Mouse (Mus musculus): ENCODE measurements around the gene Ncbp3. TPM values are rescaled to one million over a fixed set of nuclear protein-coding genes. Genes with fewer than 3 reads are reported as not detected.

Ncbp3 gene
- total RNA-seq (2012; rRNA removed) (12.1 and 13.0 TPM in 2 replicates), total RNA-seq (2014; rRNA removed) (11.9 and 12.1 TPM in 2 replicates), polyA plus RNA-seq (2012; ENCODE audit: insufficient read length, low read depth) (13.9 and 15.0 TPM in 2 replicates)

DNA sequence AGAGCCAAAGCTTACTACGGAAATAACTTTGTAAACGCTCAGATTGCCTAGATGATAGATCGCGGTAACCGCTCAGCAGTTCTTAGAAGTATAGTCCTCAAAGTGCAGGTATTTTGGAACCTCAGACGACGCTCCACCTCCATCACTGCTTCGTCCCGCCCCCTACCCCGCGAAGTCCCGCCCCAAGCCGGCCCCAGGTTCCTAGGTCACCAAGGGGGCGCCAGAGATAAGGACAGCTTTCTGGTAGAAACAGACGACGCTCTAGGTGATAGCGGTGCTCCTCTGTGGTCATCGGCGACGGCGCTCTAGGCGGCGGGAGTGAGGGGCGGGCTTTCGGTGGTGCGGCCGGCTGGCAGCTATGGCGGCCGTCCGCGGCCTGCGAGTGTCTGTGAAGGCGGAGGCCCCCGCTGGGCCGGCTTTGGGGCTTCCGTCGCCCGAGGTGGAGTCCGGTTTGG is at the start of gene Ncbp3:
Gene Ncbp3 (plus strand): TSS at position 242 of the 455 bp plus-strand sequence.
- Histone ChIP-seq H3K9ac (ENCODE audit: insufficient read depth, low read depth) (peak within 1 kb of the TSS; percentile 97), H3K4me3 (replicated peaks in 1 of 3; ENCODE audit: low read depth in 2 of 3, low read length in 2 of 3, poor library complexity in 1 of 3) (peak within 1 kb of the TSS; percentile 65 to 86 (median 84)), H3K79me2 (replicated peaks; ENCODE audit: control insufficient read depth, extremely low read depth, insufficient read depth, poor library complexity, severe bottlenecking) (peaks cover 22% of the 10 kb centered on the region), H3K9me3 (replicated peaks; ENCODE audit: low read length) (no peaks in the 10 kb centered on the region), H3K27me3 (replicated peaks) (no peaks in the 10 kb centered on the region), H3K4me2 (ENCODE audit: insufficient read depth, low read depth, poor library complexity, severe bottlenecking) (peak within 1 kb of the TSS; percentile 75), H3K4me1 (ENCODE audit: control insufficient read depth in 1 of 2, insufficient read depth in 2 of 2) (peaks cover 11 to 43% of the 10 kb centered on the region in 2 experiments), H3K36me3 (replicated peaks in 1 of 2; ENCODE audit: control insufficient read depth in 1 of 2, insufficient read depth in 1 of 2, low read length in 1 of 2) (peaks cover 9 to 23% of the 10 kb centered on the region in 2 experiments), H3K27ac (ENCODE audit: insufficient read depth, low read depth) (peak within 1 kb of the TSS; percentile 26; the same call in 1 of the 2 replicates)
- TF ChIP-seq HCFC1 (IDR thresholded peaks at IDR 0.05; ENCODE audit: low read depth, low read length), result peak; percentile 96
- peak in 1 of 2 experiments; percentile 96; a peak in 2 of 4 replicates for TF ChIP-seq CTCF (conservative IDR thresholded peaks at IDR 0.05 in 1 of 2, IDR thresholded peaks at IDR 0.05 in 1 of 2; ENCODE audit: low read depth in 2 of 2, low read length in 2 of 2)
- peak; percentile 86; the same call in 1 of the 2 replicates for TF ChIP-seq KAT2A (IDR thresholded peaks at IDR 0.05; ENCODE audit: insufficient replicate concordance, low read length)
- TF ChIP-seq MEF2A (IDR thresholded peaks at IDR 0.05; ENCODE audit: borderline replicate concordance, low read depth, low read length), result peak; percentile 90
- peak; percentile 96 for TF ChIP-seq POLR2A (IDR thresholded peaks at IDR 0.05; ENCODE audit: low read depth, low read length)
- TF ChIP-seq MXI1 (IDR thresholded peaks at IDR 0.05; ENCODE audit: low read depth, low read length), result peak; percentile 83; the same call in 1 of the 2 replicates
- no peak for TF ChIP-seq ZKSCAN1 (IDR thresholded peaks at IDR 0.05; ENCODE audit: borderline replicate concordance, low read depth, low read length)
- TF ChIP-seq TCF12 (IDR thresholded peaks at IDR 0.05; ENCODE audit: low read depth, low read length), result peak; percentile 96
- peak; percentile 53; the same call in 1 of the 2 replicates for TF ChIP-seq NRF1 (IDR thresholded peaks at IDR 0.05; ENCODE audit: low read depth, low read length)
- peak; percentile 67; the same call in 1 of the 2 replicates for TF ChIP-seq POLR2AphosphoS2 (IDR thresholded peaks at IDR 0.05; ENCODE audit: low read depth, low read length)
- no peak for TF ChIP-seq EP300 (IDR thresholded peaks at IDR 0.05; ENCODE audit: low read length)
- TF ChIP-seq MAZ (IDR thresholded peaks at IDR 0.05; ENCODE audit: low read depth, low read length), result peak; percentile 97
- TF ChIP-seq BHLHE40 (IDR thresholded peaks at IDR 0.05; ENCODE audit: low read depth, low read length), result no peak
- TF ChIP-seq SIN3A (IDR thresholded peaks at IDR 0.05; ENCODE audit: low read length), result peak; percentile 96
- TF ChIP-seq NELFE (IDR thresholded peaks at IDR 0.05; ENCODE audit: low read depth, low read length), result peak; percentile 88
- peak; percentile 88 for TF ChIP-seq IRF4 (IDR thresholded peaks at IDR 0.05; ENCODE audit: low read depth, low read length)
- TF ChIP-seq UBTF (IDR thresholded peaks at IDR 0.05; ENCODE audit: low read depth, low read length), result no peak; the same call in 1 of the 2 replicates
- peak; percentile 99 for TF ChIP-seq GABPA (IDR thresholded peaks at IDR 0.05; ENCODE audit: insufficient replicate concordance, low read depth, low read length)
- TF ChIP-seq USF2 (conservative IDR thresholded peaks at IDR 0.05; ENCODE audit: low read depth, low read length), result no peak; the same call in 1 of the 2 replicates
- TF ChIP-seq TBP (conservative IDR thresholded peaks at IDR 0.05; ENCODE audit: low read depth, low read length), result peak; percentile 85
- TF ChIP-seq MAX (IDR thresholded peaks at IDR 0.05; ENCODE audit: low read length), result peak; percentile 66; the same call in 1 of the 2 replicates
- peak; percentile 82; the same call in 1 of the 2 replicates for TF ChIP-seq E2F4 (IDR thresholded peaks at IDR 0.05; ENCODE audit: insufficient replicate concordance, low read depth, low read length)
- TF ChIP-seq PAX5 (IDR thresholded peaks at IDR 0.05; ENCODE audit: low read length), result no peak
- peak; percentile 85; the same call in 1 of the 2 replicates for TF ChIP-seq ELF1 (IDR thresholded peaks at IDR 0.05; ENCODE audit: low read depth, low read length)
- dilution Hi-C loops (cut with MboI; ENCODE audit: extremely low pct_ligation_motif_present, extremely low pct_unique_long_range_greater_than_20kb, low sequenced_read_pairs), result no loop called here
- peak; percentile 99 for DNase-seq (ENCODE audit: extremely low read depth)
- in situ Hi-C loops (cut with MboI; ENCODE audit: low pct_ligation_motif_present, low pct_unique_long_range_greater_than_20kb, low sequenced_read_pairs), result loop anchor here (5.0 kb wide), 1 partner anchor 35 kb away; no protein-coding TSS in a partner anchor

All from CH12.LX (cell line).